Mouse (Mus musculus) G1E-ER4 (cell line): Measurements from ENCODE around the gene Acvr2b. TPM values are rescaled to one million over a fixed set of nuclear protein-coding genes. Genes with fewer than 3 reads are reported as not detected.

Experiments
- GATA1 ChIP-seq: IDR thresholded peaks from one replicate; pipeline ENCODE4 v1.8.0; 2012; ENCODE audit warnings: low read length, inconsistent platforms
- polyA plus RNA-seq: library from polyadenylated mRNA; stranded (reverse); fragments of >175 nt; gene quantifications from 2 replicates; pipeline ENCODE4 v1.2.3, GENCODE M21; 2012

The Acvr2b gene
- polyA plus RNA-seq, 1 experiment: 12.2 TPM

DNA sequence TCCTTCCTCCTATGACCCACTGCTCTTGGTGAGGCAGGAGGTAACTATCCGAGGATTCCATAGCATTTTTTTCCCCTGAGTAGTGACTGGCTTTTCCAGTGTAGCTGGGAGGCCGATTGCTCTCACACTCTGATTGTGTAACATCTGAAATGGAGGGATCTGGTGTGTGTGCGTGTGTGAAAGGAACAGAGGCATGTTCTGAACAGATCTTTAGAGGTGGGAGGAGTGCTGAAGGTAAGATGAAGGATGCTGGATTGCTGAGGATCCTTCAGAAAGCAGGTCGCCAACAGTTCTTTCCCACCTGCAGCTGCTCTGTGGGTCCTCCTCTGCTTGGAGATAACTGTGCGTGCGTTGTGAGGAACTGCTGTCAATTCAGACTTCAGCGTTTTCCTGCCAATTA is 567 bp upstream of the Acvr2b start:
- TF ChIP-seq GATA1: no peak

DNA sequence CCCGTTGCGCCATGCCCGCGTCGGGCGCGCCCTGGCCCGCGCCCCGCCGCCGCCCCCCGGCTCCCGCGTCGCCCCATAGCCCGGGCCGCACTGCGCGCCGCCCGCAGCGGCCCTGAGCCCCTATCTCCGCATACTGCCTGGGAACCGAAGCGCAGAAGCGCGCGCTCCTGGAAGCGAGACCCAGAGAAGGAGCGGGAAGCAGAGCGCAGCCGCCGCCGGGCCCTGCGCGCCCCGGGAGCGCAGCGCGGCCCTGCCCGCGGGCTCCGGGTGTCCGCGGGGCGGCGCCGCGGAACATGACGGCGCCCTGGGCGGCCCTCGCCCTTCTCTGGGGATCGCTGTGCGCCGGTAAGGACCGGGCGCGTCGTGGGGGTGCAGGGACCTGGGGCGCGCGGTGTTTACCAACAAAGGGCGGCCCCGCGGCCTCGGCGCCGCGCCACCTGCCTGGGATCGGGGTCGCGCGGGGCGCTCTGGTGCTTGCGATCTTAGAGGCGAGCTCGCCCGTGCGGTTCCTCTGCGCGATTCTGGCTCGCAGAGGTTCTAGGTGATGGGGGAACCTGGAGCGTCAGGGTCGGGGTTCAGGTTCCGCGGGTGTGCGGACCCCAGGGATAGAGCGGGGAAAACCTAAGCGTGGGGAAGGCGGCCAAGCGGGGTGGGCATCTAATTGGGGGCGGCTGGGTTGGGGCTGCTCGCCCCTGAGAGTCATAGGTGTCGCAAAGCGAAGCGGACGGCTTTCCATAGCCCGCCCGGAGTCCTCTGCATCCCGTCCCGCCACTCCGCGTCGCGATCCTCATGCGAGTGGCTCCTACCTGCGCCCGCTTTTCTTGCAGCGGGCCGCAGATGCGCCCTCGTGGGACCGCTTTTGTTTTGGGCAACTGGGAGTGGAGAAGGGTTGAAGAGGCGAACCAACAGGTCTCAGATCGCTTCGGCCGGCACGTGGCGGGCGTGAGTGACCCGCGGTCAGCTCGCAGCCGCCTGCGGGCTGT is 626 bp downstream of the Acvr2b start:
- TF ChIP-seq GATA1: no peak

DNA sequence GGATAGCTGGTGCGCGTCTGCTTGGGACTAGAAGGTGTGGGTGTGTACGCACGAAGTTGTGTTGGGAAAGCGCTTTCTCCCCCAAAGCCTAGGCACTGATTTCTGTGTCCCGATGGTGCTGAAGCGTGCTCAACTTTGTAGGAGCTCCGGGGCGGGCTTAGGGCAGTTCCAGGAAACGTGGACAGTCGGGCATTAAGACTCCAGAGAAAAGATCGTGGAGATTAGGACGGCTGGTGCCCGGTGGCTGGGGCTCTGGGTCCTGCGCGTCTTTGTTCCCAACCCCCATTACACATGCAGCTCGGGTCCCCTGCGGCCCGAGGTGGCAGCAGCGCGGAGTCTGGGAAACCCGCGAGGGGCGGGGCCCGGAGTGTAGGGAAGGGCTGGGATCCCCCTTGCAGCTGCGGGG is 1.3 kb downstream of the Acvr2b start:
- TF ChIP-seq GATA1: no peak

DNA sequence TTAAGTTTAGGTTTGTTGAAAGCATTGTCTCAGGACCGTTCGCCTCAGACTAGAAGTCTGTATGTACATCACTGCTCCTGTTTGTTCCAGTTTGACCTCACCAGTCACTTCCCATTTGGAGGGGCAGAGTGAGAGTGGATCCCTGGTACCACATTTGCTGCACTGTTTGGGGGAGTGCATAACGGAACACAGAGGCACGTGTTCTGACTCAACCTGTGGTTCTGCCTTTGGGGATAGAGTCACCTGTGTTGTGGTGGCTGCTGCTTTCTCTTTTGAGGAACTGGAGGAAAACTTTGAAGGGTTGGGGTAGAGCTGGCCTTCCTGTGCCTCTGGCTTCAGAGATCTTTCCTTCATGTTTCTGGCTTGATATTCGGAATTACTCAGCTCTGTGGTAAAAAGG is 2.2 kb downstream of the Acvr2b start:
- TF ChIP-seq GATA1: no peak

DNA sequence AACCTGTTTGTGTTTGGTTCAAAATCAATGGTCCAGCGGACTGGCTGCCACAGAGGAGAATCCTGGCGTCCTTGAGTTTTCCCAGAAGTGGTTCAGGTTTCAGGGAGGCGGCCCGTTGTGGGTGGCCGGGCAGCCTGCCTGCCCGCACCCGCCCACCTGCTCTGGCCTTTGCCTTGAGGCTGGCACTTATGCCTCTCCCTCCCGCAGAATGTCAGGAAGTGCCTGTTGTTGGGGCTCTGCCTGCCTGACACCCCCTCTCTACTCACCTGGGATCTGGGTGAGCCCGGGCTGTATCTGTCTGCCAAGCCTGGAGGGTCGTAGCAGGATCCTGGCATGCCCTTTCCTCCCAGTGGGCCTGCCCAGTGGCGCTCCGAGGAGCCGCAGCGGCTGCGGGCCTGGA is 6.0 kb downstream of the Acvr2b start:
- TF ChIP-seq GATA1: no peak

DNA sequence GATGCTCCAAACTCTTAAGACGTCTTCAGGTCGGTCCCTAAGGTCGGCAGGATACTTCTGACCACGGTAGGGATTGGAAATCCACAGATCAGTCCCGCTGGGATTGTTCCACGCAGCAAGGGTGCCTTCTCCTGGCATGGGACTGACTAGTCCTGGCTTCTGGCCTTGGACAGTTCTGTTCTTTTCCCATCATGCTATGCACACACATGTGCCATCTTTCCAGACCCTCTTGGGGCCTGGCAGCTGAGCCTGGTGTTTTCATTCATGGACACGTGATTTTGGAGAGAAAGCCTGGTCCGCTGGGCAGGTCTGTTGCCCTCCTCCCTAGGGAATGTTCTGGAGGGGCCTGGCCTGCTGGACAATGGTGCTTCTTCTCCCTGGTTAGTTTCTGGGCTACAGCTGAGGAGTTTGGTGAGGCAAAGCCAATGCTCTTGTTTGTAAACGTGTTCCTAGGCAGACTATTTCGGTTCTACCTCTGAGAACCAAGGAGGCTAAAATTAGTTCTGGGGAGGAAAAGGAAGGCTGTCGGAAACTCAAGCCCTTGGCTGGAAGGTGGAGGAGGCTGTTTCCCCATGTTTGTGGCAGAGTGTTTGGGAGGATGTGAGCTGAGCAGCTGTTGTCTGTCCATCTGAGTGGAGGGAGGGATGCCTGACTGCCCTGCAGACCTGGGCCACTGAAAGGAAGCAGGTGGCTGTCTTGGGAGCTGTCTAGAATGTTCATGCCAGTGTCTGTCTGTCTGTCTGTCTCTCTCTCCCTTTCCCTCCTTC is 7.2 kb downstream of the Acvr2b start:
- no peak for TF ChIP-seq GATA1

DNA sequence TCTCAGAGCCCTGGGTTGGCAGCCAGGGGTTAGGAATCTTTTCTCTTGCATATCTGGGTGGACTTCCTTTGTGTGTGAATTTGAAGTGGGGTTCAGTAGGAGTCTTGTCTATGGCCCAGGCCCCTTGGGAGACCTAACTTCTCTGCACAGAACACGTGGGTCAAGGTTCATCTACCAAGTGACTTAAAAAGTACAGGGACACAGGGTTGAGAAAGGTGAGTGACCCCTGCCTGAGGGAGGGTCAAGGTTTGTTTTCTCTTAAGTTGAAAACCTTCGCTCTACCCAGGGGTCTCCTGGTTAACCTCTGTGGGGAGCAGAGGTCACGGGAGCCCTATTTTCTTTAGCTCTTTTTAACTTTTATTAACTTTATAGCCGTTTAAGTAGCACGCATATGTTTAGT is 7.9 kb downstream of the Acvr2b start:
- TF ChIP-seq GATA1: no peak

DNA sequence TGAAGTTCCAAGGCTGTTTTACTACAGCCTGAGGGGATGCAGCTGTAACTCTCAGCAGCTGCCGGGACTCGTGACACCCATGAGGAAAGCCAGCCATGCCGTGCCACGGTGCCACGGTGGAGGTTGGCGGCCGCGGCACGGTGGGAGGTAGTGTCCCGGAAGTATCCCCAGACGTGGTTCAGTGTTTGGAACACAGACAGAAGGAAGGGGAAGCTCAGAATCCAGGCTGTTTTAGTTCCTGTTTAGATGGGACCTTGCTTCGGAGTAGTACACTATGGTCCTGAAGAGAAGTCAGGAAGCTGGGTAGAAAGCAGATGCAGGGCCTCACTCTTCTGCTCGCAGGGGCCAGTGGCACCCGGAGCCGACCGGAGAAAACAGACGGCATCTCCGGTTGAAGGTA is 16.1 kb downstream of the Acvr2b start:
- no peak for TF ChIP-seq GATA1

DNA sequence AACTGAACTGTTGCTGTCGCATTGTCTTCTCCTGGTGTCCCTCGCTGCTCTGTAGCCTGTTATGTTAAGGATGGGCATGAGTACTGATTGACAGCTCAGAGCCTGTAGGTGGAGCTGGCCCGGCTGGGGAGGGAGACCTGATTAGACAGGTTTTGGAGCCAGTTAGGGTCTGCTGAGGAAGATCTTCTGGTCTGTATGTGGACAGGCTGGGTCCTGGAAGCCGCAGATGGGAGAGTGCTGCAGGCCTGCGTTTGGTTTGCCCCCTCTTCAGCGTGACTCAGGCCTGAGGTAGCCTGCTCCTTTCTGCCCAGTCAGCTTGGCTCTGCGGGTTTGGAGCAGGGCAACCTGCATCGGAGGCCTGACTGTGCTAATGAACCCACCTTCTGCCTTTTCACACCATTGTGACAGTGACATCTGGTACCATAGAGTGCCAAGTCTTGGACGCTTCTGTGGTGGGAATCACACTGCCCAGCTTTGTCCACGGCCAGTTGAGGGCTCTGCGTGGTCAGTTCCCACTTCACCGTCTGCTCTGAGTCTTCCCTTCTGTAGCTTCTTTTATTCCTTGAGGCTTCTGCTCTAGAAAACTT is 18.0 kb downstream of the Acvr2b start:
- no peak for TF ChIP-seq GATA1

DNA sequence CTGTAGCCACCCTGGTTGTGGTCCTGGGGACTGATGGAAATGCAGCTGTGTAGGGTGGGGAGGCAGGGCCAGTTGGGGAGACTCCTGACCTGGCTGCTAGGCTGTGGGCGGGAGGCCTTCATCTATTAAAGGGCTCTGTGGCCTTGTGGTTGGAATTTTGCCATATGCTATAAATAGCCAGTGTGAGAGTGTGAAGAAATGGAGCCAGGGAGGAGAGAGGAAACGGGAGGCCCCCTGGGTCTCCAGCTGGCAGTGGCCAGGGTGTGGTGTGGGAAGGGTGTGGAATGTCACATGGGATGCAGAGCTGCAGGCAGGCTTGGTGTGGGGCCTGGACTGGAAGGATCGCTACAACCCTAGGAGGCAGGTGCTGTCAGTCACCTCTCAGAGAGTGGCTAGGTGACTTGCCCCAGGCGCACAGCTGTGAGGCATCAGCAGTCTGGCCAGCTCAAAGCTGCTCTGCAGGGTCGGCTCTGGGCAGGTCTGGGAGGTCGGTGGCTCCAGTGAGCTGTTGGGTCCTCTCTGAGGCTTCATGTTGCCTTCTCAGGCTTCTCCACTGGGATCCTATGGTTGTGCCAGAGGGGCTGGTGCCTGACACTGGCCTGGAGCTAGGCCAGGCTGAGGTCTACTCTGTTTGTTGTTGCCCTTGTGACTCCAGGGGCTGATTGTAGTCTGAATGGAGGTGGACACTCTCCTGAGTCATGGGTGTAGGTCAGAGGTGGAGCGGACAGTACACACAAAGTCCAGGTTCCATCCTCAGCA is 23.5 kb downstream of the Acvr2b start:
- no peak for TF ChIP-seq GATA1

DNA sequence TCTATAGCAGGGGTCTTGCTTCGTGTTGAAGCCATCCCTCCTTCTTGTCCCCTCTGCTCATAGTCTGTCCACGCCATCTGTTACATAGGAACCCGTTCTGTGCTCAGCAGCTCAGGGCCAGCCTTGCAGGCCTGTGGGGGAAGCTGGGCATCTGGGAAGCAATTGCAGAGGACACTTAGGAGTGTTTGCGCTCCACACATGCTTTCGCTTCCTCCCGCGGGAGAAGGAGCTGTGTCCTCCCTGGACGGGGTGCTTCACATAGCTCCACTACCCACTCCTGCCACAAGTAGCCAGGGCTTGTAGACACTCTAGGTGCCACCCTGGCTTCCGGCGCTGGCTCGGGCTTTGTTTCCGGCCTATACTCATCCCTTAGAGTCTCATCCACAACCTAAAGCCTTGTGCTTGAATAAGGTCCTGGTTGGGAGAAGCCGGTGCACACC is 24.1 kb downstream of the Acvr2b start:
- no peak for TF ChIP-seq GATA1

DNA sequence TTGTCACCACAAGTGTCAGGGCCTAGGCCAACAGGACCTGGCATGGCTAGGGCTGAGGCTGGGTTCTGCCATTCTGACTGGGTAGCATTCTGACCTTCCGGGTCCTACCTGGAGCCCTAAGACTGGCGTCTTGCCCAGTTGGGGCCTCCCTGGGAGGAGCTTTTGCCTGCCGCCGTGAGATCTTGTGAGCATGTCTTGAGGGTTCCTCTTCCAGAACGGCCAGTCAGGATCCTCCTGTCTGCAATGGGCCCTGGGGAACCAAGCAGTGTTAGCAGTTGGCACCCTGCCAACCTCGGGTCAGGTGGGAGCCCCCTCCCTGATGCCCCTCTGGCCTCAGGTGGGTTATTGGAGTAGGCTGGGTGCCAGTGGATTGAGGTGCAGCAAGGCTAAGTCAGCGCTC is 24.6 kb downstream of the Acvr2b start:
- no peak for TF ChIP-seq GATA1

DNA sequence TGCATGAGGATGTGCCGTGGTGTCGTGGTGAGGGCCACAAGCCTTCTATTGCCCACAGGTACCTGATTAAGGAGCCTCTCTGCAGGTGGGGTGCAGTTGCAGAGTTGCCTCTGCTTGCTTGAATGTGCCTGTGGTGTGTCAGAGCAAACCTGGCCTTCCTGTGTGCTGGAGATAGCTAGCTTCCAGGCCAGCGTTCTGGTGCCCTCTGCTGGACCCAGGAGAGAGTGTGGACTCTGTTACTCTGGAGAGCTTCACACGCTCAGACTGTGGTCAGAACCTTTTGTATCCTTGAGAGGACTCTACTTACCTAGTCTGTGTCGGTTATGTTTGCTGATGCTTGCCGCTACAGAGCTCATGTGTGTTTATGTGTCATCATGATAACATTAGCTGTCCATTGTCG is 28.4 kb downstream of the Acvr2b start:
- TF ChIP-seq GATA1: no peak

DNA sequence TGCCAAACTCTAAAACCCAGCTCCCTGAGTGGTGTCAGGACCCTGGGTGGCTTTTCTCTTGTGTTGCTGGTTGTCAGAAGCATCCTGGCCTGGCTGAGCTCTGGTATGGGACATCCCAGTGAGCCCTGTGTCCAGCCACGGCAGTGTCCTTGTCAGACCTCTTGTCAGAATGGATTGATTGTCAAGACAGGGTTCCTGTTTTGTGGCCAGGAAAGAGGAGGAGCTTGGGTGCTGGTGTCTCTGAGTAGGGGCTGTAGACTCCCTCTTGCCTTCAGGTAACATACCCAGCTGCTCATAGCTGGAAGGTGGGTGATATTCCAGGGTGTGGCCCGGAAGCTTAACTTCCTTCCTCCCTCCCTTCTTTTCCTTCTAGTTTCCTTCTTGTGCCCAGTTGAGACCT is 33.9 kb downstream of the Acvr2b start:
- no peak for TF ChIP-seq GATA1

DNA sequence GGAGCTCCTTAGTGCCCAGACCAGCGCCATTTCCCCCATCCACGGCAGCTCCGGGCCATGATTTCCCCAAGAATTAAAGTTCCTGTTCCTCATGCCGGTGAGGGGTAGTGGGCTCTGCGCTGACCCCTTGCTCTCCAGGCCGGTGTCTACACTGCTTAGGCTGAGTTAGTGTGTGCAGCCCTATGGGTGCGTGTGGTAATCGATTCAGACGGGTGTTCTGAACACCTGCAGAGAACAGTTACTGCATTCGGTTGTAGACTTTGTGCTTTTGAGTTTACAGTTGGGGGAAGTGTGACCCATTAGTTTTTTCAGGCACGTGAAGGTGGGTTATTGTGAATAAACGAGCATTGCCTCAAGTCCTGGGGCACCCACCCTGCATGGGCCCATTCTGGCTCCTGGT is 36.1 kb downstream of the Acvr2b start:
- no peak for TF ChIP-seq GATA1
